Mouse (Mus musculus) forebrain, embryonic 14.5 days (tissue): ENCODE measurements around the gene Inf2. TPM values are rescaled to one million over a fixed set of nuclear protein-coding genes. Genes with fewer than 3 reads are reported as not detected.

ENCODE experiments used
- ATAC-seq: fragments of 200-750 bp; cut with Nextera tagmentation; 2 replicates; pipeline ENCODE4 v1.8.0; 2017; ENCODE audit warnings: mild to moderate bottlenecking, moderate library complexity
- DNase-seq: peaks from one replicate; pipeline ENCODE4 v3.0.0-alpha.2; 2015; ENCODE audit warnings: low spot score
- H3K27ac ChIP-seq: fragments of 300-500 bp; sonication (generic); 2 replicates; pipeline ENCODE4 v1.5.1; 2014; ENCODE audit warnings: low read depth, mild to moderate bottlenecking, control low read depth, low read length, moderate library complexity
- H3K27me3 ChIP-seq: fragments of 300-500 bp; sonication (generic); replicated peaks from 2 replicates; pipeline ENCODE4 v1.6.1; 2014; ENCODE audit warnings: low read length, control low read depth, mixed read lengths; ENCODE audit not compliant: control insufficient read depth, insufficient read depth
- H3K36me3 ChIP-seq: fragments of 300-500 bp; sonication (generic); 2 replicates; pipeline ENCODE4 v1.6.1; 2014; ENCODE audit warnings: low read length, control low read depth; ENCODE audit not compliant: control insufficient read depth, insufficient read depth
- H3K4me1 ChIP-seq: fragments of 300-500 bp; sonication (generic); 2 replicates; pipeline ENCODE4 v1.6.1; 2014; ENCODE audit warnings: antibody characterized with exemption, low read length, control low read depth; ENCODE audit not compliant: control insufficient read depth, insufficient read depth
- H3K4me2 ChIP-seq: fragments of 300-500 bp; sonication (generic); 2 replicates; pipeline ENCODE4 v1.6.1; 2014; ENCODE audit warnings: mild to moderate bottlenecking, control low read depth, low read length
- H3K4me3 ChIP-seq: fragments of 300-500 bp; sonication (generic); 2 replicates; pipeline ENCODE4 v1.5.1; 2014; ENCODE audit warnings: low read depth, low read length, control low read depth
- H3K9ac ChIP-seq: fragments of 300-500 bp; sonication (generic); 2 replicates; pipeline ENCODE4 v1.6.1; 2014; ENCODE audit warnings: mild to moderate bottlenecking, low read length, control low read depth, moderate library complexity
- H3K9me3 ChIP-seq: fragments of 300-500 bp; sonication (generic); replicated peaks from 2 replicates; pipeline ENCODE4 v1.6.1; 2016; ENCODE audit warnings: low read length, control low read depth, mixed read lengths; ENCODE audit not compliant: control insufficient read depth
- WGBS: fragments of 180-500 bp; shearing (Covaris S2); extraction: QIAGEN DNeasy Blood & Tissue Kit; methylation state at CpG from one replicate; pipeline ENCODE4 v1.1.7; 2014; 5-methylcytosine and 5-hydroxymethylcytosine counted together
- polyA plus RNA-seq: library from polyadenylated mRNA; unstranded; fragments of >200 nt; fragmentation: Nextera tagmentation; extraction: Ambion mirVana; gene quantifications from 2 replicates; pipeline ENCODE4 v1.2.1, GENCODE M21; 2014

Gene Inf2
- polyA plus RNA-seq, 1 experiment from 2014 or later: 2.6 TPM

DNA sequence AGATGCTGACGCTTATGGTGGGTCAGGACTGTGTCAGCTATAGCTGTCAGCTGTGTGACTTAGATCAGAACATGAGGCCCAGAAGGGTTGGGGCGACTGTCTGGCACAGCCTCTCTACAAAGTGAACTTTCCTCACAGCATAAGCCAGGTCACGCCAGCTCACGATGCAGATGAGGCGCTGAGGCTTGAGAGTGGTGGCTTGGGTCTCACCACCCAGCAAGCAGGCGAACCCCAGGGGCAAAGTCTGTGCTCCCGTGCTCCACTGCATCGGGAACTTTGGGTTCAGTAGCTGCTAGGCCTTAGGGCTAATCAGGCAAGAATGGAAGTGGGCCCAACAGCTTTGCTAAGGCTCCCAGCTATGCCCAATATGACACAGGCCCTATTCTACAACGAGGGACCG is 20.4 kb downstream of the Inf2 start:
- Histone ChIP-seq H3K9ac (no peak overlapping the region), H3K4me2 (no peak overlapping the region), H3K27me3 (no peaks in the 10 kb centered on the region), H3K9me3 (no peaks in the 10 kb centered on the region), H3K36me3 (no peaks in the 10 kb centered on the region), H3K4me3 (no peak overlapping the region), H3K4me1 (no peaks in the 10 kb centered on the region), H3K27ac (no peak overlapping the region)
- DNase-seq (no peak), ATAC-seq (no peak)
- 88% methylated on average over 10 of the region's 10 CpGs for WGBS

- H3K36me3 ChIP-seq: no peaks in the 10 kb centered on the region
- no peak for ATAC-seq
- 73% methylated on average over 9 of the region's 9 CpGs for WGBS
These were observed 28.1 kb downstream of the Inf2 start for GRCm38 (mm10) chr12:112616668-112617067.

GRCm38 (mm10) chr12:112617184-112617583 is 28.6 kb downstream of the Inf2 start:
- Histone ChIP-seq H3K4me2 (no peak overlapping the region), H3K4me1 (peaks cover 8% of the 10 kb centered on the region; the same call in 1 of the 2 replicates), H3K4me3 (no peak overlapping the region), H3K36me3 (no peaks in the 10 kb centered on the region), H3K9ac (no peak overlapping the region), H3K27me3 (peaks cover 19% of the 10 kb centered on the region), H3K27ac (no peak overlapping the region; the same call in 1 of the 2 replicates), H3K9me3 (no peaks in the 10 kb centered on the region)
- ATAC-seq (no peak), DNase-seq (no peak)
- WGBS: 81% methylated on average over 11 of the region's 11 CpGs

More at GRCm38 (mm10) chr12:112616668-112617067, 28.1 kb downstream of the Inf2 start:
- Histone ChIP-seq H3K4me1 (peaks cover 8% of the 10 kb centered on the region; the same call in 1 of the 2 replicates), H3K27ac (no peak overlapping the region), H3K9ac (no peak overlapping the region), H3K27me3 (peaks cover 19% of the 10 kb centered on the region), H3K4me2 (no peak overlapping the region), H3K4me3 (no peak overlapping the region), H3K9me3 (no peaks in the 10 kb centered on the region)
- no peak for DNase-seq

GRCm38 (mm10) chr12:112617898-112618380 is 29.4 kb downstream of the Inf2 start:
- H3K9me3 ChIP-seq: no peaks in the 10 kb centered on the region
- peaks cover 8% of the 10 kb centered on the region; the same call in 1 of the 2 replicates for H3K4me1 ChIP-seq
- H3K4me2 ChIP-seq: no peak overlapping the region
- WGBS: 11% methylated on average over 8 of the region's 8 CpGs
- ATAC-seq: peak; percentile 64
- no peak overlapping the region for H3K9ac ChIP-seq
- no peaks in the 10 kb centered on the region for H3K36me3 ChIP-seq
- peaks cover 19% of the 10 kb centered on the region for H3K27me3 ChIP-seq
- no peak overlapping the region for H3K27ac ChIP-seq
- DNase-seq: peak; percentile 71
- no peak overlapping the region for H3K4me3 ChIP-seq

GRCm38 (mm10) chr12:112618981-112619685 is 30.5 kb downstream of the Inf2 start:
- peaks cover 19% of the 10 kb centered on the region for H3K27me3 ChIP-seq
- H3K4me3 ChIP-seq: peak overlapping the region; percentile 45
- WGBS: 35% methylated on average over 13 of the region's 13 CpGs
- ATAC-seq (no peak), DNase-seq (no peak)
- no peak overlapping the region for H3K27ac ChIP-seq
- H3K36me3 ChIP-seq: no peaks in the 10 kb centered on the region
- H3K9ac ChIP-seq: peak overlapping the region; percentile 69
- H3K9me3 ChIP-seq: no peaks in the 10 kb centered on the region
- H3K4me2 ChIP-seq: peak overlapping the region; percentile 96
- H3K4me1 ChIP-seq: peaks cover 8% of the 10 kb centered on the region; the same call in 1 of the 2 replicates

- peaks cover 8% of the 10 kb centered on the region; the same call in 1 of the 2 replicates for H3K4me1 ChIP-seq
- no peaks in the 10 kb centered on the region for H3K36me3 ChIP-seq
- H3K9me3 ChIP-seq: no peaks in the 10 kb centered on the region
- under 1% methylated on average over 43 of the region's 56 CpGs for WGBS
- DNase-seq: peak; percentile 53
- peak; percentile 49 for ATAC-seq
- no peak within 1 kb of the TSS for H3K27ac ChIP-seq
- peak within 1 kb of the TSS; percentile 69 for H3K9ac ChIP-seq
- H3K27me3 ChIP-seq: peaks cover 19% of the 10 kb centered on the region
- H3K4me2 ChIP-seq: peak within 1 kb of the TSS; percentile 96
- peak within 1 kb of the TSS; percentile 45 for H3K4me3 ChIP-seq
These were observed 31.2 kb downstream of the Inf2 start, which contains the start of gene Adssl1 for GRCm38 (mm10) chr12:112619686-112620353. Gene Adssl1, plus strand, starts transcription at chr12:112620045.

GRCm38 (mm10) chr12:112620354-112621061 is 31.9 kb downstream of the Inf2 start:
- Histone ChIP-seq H3K9me3 (no peaks in the 10 kb centered on the region), H3K4me2 (peak overlapping the region; percentile 96), H3K27me3 (peaks cover 19% of the 10 kb centered on the region), H3K9ac (peak overlapping the region; percentile 69), H3K36me3 (no peaks in the 10 kb centered on the region), H3K4me1 (peaks cover 8% of the 10 kb centered on the region; the same call in 1 of the 2 replicates), H3K4me3 (peak overlapping the region; percentile 45), H3K27ac (no peak overlapping the region)
- WGBS: 18% methylated on average over 16 of the region's 16 CpGs
- ATAC-seq (0 out of 2 replicates have a peak, but pooled peaks have one; percentile 3), DNase-seq (no peak)

- Histone ChIP-seq H3K4me1 (peaks cover 8% of the 10 kb centered on the region; the same call in 1 of the 2 replicates), H3K9ac (no peak overlapping the region), H3K4me2 (no peak overlapping the region), H3K27ac (no peak overlapping the region), H3K9me3 (no peaks in the 10 kb centered on the region), H3K27me3 (peaks cover 19% of the 10 kb centered on the region), H3K36me3 (no peaks in the 10 kb centered on the region), H3K4me3 (no peak overlapping the region)
- DNase-seq (no peak), ATAC-seq (no peak)
- WGBS: 86% methylated on average over 3 of the region's 3 CpGs
These were observed 33.3 kb downstream of the Inf2 start for GRCm38 (mm10) chr12:112621900-112622299.
